Mouse (Mus musculus): Measurements from ENCODE around the gene Lpin2.

Lpin2 gene

GRCm38 (mm10) chr17:71265336-71266051 is 83.1 kb downstream of the Lpin2 start:
- DNase-seq (ENCODE audit: low spot score), result no peak

- no peak for DNase-seq (ENCODE audit: low spot score)
Observed at GRCm38 (mm10) chr17:71267374-71267773, 85.0 kb downstream of the Lpin2 start.

- no peak for DNase-seq (ENCODE audit: low spot score)
Observed at GRCm38 (mm10) chr17:71268152-71268551, 85.8 kb downstream of the Lpin2 start.

GRCm38 (mm10) chr17:71268599-71268998 is 86.2 kb downstream of the Lpin2 start:
- DNase-seq (ENCODE audit: low spot score), result no peak

GRCm38 (mm10) chr17:71273901-71274300 is 91.5 kb downstream of the Lpin2 start:
- no peak for DNase-seq (ENCODE audit: low spot score)

GRCm38 (mm10) chr17:71276771-71277170 is 94.4 kb downstream of the Lpin2 start:
- DNase-seq (ENCODE audit: low spot score), result no peak

- DNase-seq (ENCODE audit: low spot score), result no peak
Observed at GRCm38 (mm10) chr17:71277701-71278491, 95.5 kb downstream of the Lpin2 start.

- DNase-seq (ENCODE audit: low spot score), result no peak
Observed at GRCm38 (mm10) chr17:71282716-71283115, 100.4 kb downstream of the Lpin2 start.

- DNase-seq (ENCODE audit: low spot score), result no peak
Observed at GRCm38 (mm10) chr17:71283237-71283636, 100.9 kb downstream of the Lpin2 start.

GRCm38 (mm10) chr17:71284890-71285289 is 102.5 kb downstream of the Lpin2 start:
- DNase-seq (ENCODE audit: low spot score), result no peak

- no peak for DNase-seq (ENCODE audit: low spot score)
Observed at GRCm38 (mm10) chr17:71285929-71286328, 103.6 kb downstream of the Lpin2 start.

GRCm38 (mm10) chr17:71287586-71287985 is 105.2 kb downstream of the Lpin2 start:
- no peak for DNase-seq (ENCODE audit: low spot score)

GRCm38 (mm10) chr17:71288145-71288758 is 105.9 kb downstream of the Lpin2 start:
- DNase-seq (ENCODE audit: low spot score), result no peak

- no peak for DNase-seq (ENCODE audit: low spot score)
Observed at GRCm38 (mm10) chr17:71288808-71289548, 106.6 kb downstream of the Lpin2 start.

- DNase-seq (ENCODE audit: low spot score), result no peak
Observed at GRCm38 (mm10) chr17:71289572-71290176, 107.3 kb downstream of the Lpin2 start.

- no peak for DNase-seq (ENCODE audit: low spot score)
Observed at GRCm38 (mm10) chr17:71290486-71291410, 108.4 kb downstream of the Lpin2 start.

GRCm38 (mm10) chr17:71291897-71292420 is 109.6 kb downstream of the Lpin2 start:
- no peak for DNase-seq (ENCODE audit: low spot score)

GRCm38 (mm10) chr17:71292897-71293296 is 110.5 kb downstream of the Lpin2 start:
- no peak for DNase-seq (ENCODE audit: low spot score)

GRCm38 (mm10) chr17:71294570-71294969 is 112.2 kb downstream of the Lpin2 start:
- no peak for DNase-seq (ENCODE audit: low spot score)
